Mouse (Mus musculus) c-Kit-negative CD71-positive TER-119-positive erythroid progenitor cells, embryonic 14.5 days (primary cell): ENCODE measurements at regions not wholly inside any gene's neighbourhood (a gene's known extent, or its start where the extent isn't known, plus 50 kb on each side); places are given as distances from the start of the nearest gene placed in this dataset.

Experiments used
- DNase-seq: peaks from one replicate; pipeline ENCODE4 v3.0.0-alpha.2; 2013; ENCODE audit warnings: low read depth, low spot score

GRCm38 (mm10) chr15:62161975-62162647, 1239.3 kb upstream of the A1bg start:
- no peak for DNase-seq

- DNase-seq, result no peak
Observed at GRCm38 (mm10) chr15:62161061-62161460, 1238.2 kb upstream of the A1bg start.

DNA sequence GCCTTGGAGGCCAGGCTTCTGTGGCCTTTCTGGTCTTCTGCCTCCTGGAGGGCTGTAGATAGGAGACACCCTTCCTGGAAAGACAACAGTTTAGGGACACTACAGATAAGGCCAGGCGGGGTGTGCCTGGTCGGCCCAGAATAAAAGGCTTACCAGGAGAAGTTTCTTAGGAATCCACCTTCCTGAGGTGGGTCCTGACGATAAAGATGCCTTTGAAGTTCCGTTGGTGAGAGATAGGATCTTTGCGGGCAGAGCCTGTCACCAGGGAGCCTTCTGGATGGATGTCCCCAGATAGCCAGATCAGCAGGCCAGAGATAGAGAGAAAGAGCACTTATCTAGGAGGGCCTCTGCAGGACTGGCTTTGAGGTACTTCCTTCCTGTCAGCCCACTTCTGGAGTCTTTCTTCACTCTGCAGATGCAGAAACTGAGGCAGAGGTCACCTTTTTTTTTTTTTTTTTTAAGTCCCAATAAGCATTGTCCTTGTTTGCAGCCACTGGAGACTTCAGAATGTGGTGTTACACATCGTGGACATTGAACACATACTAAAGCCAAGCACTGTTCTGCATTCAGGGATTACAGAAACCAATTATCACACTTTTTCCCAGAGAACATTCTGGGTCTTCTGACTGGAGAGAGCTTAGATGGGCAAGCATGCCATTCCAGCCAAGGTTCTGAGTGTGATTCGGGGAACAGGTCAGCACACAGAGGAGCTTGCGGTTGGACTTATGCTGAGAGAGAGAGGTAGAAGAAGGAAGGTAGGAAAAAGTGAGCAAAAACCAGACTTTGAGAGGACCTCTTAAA, 1236.3 kb upstream of the A1bg start:
- DNase-seq, result peak; percentile 79

- no peak for DNase-seq
Observed at GRCm38 (mm10) chr15:62157200-62158033, 1234.6 kb upstream of the A1bg start.

DNA sequence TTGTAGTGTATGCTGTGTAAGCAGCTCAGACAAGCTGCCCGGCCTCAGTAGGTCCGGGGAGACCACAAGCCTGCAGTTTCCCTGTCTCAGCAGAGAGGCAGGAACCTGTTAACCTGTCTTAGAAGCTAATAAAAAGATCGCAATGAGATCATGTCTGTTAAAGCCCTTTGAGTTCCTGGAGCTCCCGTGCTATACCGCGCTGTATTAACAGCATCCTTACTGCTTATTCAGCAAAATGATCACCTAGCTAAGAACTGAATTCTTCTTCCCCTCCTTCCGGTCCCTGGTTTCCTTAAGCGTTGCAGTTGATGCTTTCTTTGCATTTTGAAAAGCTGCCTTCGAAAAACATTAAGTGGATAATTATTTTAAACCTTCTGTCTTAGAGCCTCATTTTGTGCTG, 1230.4 kb upstream of the A1bg start:
- no peak for DNase-seq

GRCm38 (mm10) chr15:62152133-62152532, 1229.3 kb upstream of the A1bg start:
- no peak for DNase-seq

DNA sequence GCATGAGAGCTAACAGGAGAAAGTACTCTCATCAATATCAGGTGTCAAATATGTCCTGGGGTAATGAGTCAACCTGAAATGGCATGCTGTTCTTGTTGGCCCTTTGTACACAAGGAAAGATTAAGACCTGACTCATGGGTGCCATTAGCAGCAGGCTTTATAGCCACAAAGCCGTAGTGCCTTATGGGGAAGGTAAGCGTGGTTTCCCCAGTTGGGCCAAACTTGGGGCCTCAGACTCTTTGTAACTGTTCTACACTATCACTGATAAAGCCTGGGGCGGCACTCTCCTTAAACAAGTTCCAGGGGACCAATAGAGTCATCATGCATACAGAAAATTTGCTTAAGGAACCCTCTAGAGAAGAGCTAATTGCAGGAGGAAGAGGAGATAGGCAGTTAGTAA, 1228.9 kb upstream of the A1bg start:
- DNase-seq, result no peak

- DNase-seq, result no peak
Observed at GRCm38 (mm10) chr15:62150296-62150695, 1227.5 kb upstream of the A1bg start.

DNA sequence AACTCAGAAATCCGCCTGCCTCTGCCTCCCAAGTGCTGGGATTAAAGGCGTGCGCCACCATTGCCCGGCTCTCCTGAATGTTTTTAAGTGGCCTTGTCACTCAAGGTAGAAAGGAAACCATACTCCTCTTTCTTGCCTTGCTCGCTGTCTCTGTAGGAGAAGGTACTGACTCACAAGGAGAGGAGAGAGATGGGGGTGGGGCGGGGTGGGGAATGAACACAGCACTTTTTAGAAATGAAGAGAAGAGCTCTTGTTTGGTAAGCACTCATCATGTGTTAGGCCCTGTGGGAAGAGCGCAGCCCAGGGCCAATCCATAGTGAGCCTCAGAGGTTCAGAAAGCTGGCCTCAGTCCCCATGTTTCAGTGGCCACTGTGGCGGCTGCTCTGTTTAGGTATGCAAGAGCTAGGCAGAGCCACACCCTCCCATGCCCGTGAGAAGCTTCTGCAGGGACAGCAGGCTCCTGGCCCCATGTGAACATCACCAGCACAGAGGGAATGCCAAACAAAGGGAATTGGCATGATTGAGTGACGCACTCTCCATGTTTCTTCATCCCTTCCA, 1225.9 kb upstream of the A1bg start:
- no peak for DNase-seq

- DNase-seq, result no peak
Observed at GRCm38 (mm10) chr15:62147343-62147953, 1224.6 kb upstream of the A1bg start.

- DNase-seq, result no peak
Observed at GRCm38 (mm10) chr15:62145643-62146285, 1223.0 kb upstream of the A1bg start.

GRCm38 (mm10) chr15:62144776-62145564, 1222.2 kb upstream of the A1bg start:
- no peak for DNase-seq

DNA sequence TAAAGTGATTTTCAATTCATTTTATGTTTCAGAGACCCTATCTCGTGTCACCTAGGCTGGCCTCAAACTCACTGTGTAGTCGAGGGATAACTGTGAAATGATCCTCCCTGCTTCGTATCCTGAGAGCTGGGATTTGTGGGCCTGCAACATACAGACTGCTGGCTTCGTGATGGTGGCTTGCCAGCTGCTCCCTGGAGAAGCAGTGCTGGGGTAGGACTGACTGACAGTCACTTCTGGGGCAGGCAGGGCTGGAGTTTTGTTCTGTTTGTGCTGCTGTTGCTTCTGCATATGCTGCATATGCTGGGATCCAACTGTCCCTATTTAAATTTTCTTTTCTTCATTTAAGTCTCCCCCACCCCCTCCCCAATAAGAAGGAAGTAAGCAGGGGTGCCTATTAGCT, 1217.0 kb upstream of the A1bg start:
- no peak for DNase-seq

GRCm38 (mm10) chr15:62139192-62139591, 1216.4 kb upstream of the A1bg start:
- no peak for DNase-seq

DNA sequence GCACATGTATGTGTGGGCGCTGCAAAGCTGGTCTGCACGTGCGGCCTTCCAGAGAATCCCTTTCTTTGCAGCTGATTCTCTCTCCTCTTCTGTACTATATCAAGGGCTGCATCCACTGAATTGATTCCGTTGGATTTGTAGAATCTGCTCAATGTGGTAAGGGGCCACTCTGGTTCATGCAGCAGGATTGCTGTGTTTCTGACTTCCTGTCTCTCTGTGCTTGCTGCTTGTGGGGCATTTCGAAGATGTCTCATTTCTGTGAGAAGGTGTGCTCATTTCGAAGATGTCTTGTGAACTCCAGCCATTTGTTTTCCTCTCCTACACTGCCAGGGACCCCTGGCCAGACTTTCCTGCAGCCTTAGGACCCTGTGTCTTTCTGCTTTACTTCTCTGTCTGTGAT, 1215.9 kb upstream of the A1bg start:
- DNase-seq, result no peak

DNA sequence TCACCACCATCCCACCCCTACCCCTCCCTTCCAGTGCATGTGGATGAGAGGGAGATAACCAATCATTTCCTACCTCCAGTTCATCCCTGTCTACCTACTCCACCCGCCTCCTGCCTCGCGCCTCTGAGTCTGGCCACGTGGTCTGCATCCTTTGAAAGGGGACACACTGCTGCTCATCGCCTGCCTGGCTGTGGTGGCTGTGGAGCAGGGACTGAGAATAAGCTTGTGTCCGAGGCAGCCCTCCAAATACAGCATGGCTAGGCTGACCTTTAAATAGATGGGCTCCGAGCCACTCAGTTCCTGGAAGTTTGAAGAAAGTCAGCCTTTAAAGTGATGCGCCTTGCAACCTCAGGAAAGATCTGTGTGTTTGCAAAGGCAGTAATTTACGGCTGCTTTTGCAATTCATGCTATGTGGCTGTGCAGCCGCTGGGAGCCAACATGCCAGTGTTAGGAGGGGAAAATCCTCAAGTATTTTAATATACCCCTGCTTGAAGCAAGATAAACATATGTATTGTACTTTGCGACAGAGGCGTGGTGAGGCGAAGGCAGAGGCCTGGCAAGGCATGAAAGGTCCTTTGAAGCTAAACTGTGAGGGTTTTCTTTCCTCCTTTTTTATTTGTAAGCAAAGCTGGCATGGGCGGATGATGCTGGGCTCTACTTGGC, 1214.3 kb upstream of the A1bg start:
- no peak for DNase-seq

DNA sequence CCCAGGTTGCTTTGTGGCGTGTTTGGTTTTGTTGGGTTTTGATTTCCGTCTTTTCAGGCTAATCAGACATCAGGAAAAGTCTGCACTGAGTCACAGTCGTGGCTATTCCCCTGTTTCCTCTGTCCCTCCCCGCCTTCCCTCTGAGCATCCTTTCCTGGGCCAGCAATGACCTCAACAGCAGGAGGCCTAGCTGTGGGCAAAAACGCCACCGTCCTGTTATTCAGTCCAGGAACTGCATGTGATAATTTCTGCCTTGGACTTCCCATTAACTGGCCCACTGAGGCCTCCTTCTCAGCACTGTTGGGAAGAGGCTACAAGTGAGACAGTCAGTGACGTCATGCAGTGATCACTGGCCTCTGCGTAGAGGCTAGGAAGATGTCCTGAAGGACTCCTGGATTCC, 1212.0 kb upstream of the A1bg start:
- no peak for DNase-seq

- DNase-seq, result no peak
Observed at GRCm38 (mm10) chr15:62134308-62134707, 1211.5 kb upstream of the A1bg start.

- DNase-seq, result no peak
Observed at GRCm38 (mm10) chr15:62132895-62133294, 1210.1 kb upstream of the A1bg start.

- no peak for DNase-seq
Observed at GRCm38 (mm10) chr15:62131686-62132085, 1208.9 kb upstream of the A1bg start.
